Mouse (Mus musculus): Measurements from ENCODE around the gene Pnrc2.

Pnrc2 gene

GRCm38 (mm10) chr4:135828491-135828890 lies 45.2 kb downstream of the Pnrc2 start:
- DNase-seq (ENCODE audit: low read depth in 1 of 2, low spot score in 2 of 2): no peak

- no peak for DNase-seq (ENCODE audit: low read depth in 1 of 2, low spot score in 2 of 2)
Observed at GRCm38 (mm10) chr4:135824254-135824653, 49.4 kb downstream of the Pnrc2 start.

- no peak for DNase-seq (ENCODE audit: low read depth in 1 of 2, low spot score in 2 of 2)
Observed at GRCm38 (mm10) chr4:135823298-135823697, 50.4 kb downstream of the Pnrc2 start.

GRCm38 (mm10) chr4:135821772-135822171 lies 51.9 kb downstream of the Pnrc2 start:
- DNase-seq (ENCODE audit: low read depth in 1 of 2, low spot score in 2 of 2): no peak
